Mouse (Mus musculus) limb, embryonic 15.5 days (tissue): ENCODE data around the gene N4bp2. TPM values are rescaled to one million over a fixed set of nuclear protein-coding genes. Genes with fewer than 3 reads are reported as not detected.

ENCODE experiments used
- ATAC-seq: fragments of 200-750 bp; cut with Nextera tagmentation; 2 replicates; pipeline ENCODE4 v1.8.0; 2017; ENCODE audit warnings: low read depth, moderate TSS enrichment; ENCODE audit not compliant: insufficient number of reproducible peaks, low FRiP score, low TSS enrichment
- H3K27ac ChIP-seq: fragments of 300-500 bp; sonication (generic); 2 replicates; pipeline ENCODE4 v1.5.1; 2015; ENCODE audit warnings: moderate library complexity, mild to moderate bottlenecking, inconsistent platforms
- H3K27me3 ChIP-seq: fragments of 300-500 bp; sonication (generic); 2 replicates; pipeline ENCODE4 v1.6.1; 2015; ENCODE audit warnings: inconsistent platforms
- H3K36me3 ChIP-seq: fragments of 300-500 bp; sonication (generic); 2 replicates; pipeline ENCODE4 v1.6.1; 2015; ENCODE audit warnings: inconsistent platforms
- H3K4me1 ChIP-seq: fragments of 300-500 bp; sonication (generic); 2 replicates; pipeline ENCODE4 v1.6.1; 2015; ENCODE audit warnings: inconsistent platforms
- H3K4me2 ChIP-seq: fragments of 300-500 bp; sonication (generic); 2 replicates; pipeline ENCODE4 v1.6.1; 2015; ENCODE audit warnings: mild to moderate bottlenecking, inconsistent platforms
- H3K4me3 ChIP-seq: fragments of 300-500 bp; sonication (generic); 2 replicates; pipeline ENCODE4 v1.5.1; 2015; ENCODE audit warnings: mild to moderate bottlenecking, inconsistent platforms
- H3K9ac ChIP-seq: fragments of 300-500 bp; sonication (generic); 2 replicates; pipeline ENCODE4 v1.6.1; 2015; ENCODE audit warnings: inconsistent platforms
- H3K9me3 ChIP-seq: fragments of 300-500 bp; sonication (generic); 2 replicates; pipeline ENCODE4 v1.6.1; 2016; ENCODE audit warnings: inconsistent platforms
- WGBS: fragments of 180-500 bp; shearing (Covaris S2); methylation state at CpG from one replicate; pipeline ENCODE4 v1.1.7; 2015; 5-methylcytosine and 5-hydroxymethylcytosine counted together
- polyA plus RNA-seq: library from polyadenylated mRNA; unstranded; fragments of >200 nt; fragmentation: Nextera tagmentation; extraction: Ambion mirVana; gene quantifications from 2 replicates; pipeline ENCODE4 v1.2.1, GENCODE M21; 2015

N4bp2 gene
- polyA plus RNA-seq, 1 experiment from 2014 or later: 23.0 TPM

DNA sequence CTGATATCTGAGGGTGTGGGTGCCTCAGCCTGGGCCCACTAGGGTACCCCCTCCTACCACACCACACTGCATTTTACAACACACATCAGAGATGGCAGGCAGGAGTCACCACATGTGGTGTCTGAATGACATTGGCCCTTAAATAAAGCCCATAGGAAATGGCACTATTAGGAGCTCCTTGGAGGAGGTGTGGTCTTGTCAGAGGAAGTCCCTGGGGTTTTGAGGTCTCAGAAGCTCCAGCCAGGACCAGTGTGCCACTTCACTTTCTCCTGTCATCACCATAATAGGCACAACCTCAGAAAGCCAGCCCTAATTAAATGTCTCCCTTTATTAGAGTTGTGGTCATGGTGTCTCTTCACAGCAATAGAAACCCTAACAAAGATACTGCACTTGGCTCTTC is 14.4 kb upstream of the N4bp2 start:
- Histone ChIP-seq H3K27me3 (no peaks in the 10 kb centered on the region), H3K36me3 (no peaks in the 10 kb centered on the region), H3K27ac (no peak overlapping the region), H3K4me3 (no peak overlapping the region), H3K9me3 (no peaks in the 10 kb centered on the region), H3K9ac (no peak overlapping the region), H3K4me2 (no peak overlapping the region), H3K4me1 (no peaks in the 10 kb centered on the region)
- ATAC-seq: no peak

DNA sequence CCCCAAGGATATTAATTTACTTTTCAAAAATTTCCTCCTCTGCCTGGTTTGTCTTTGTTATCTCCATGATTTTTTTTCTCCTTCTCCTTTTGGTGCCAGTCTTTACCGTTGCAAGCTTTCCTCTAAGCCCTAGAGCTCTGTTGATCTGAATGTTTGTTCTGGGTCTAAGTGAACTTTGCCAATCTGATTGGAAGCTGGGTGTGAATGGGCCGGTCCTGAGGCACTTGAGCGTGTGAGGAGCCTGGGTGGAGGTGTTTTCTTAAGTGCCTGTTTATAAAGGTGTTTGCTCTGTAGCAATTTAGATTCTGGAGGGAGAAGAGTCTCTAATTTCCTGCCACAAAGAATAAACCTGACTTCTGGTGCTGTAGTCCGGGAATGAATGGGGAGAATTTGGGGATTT is 11.3 kb upstream of the N4bp2 start:
- 26% methylated on average over 4 of the region's 4 CpGs for WGBS
- Histone ChIP-seq H3K36me3 (no peaks in the 10 kb centered on the region), H3K4me1 (no peaks in the 10 kb centered on the region), H3K9me3 (no peaks in the 10 kb centered on the region), H3K4me2 (no peak overlapping the region), H3K9ac (no peak overlapping the region), H3K27me3 (no peaks in the 10 kb centered on the region), H3K4me3 (no peak overlapping the region), H3K27ac (no peak overlapping the region)
- no peak for ATAC-seq

DNA sequence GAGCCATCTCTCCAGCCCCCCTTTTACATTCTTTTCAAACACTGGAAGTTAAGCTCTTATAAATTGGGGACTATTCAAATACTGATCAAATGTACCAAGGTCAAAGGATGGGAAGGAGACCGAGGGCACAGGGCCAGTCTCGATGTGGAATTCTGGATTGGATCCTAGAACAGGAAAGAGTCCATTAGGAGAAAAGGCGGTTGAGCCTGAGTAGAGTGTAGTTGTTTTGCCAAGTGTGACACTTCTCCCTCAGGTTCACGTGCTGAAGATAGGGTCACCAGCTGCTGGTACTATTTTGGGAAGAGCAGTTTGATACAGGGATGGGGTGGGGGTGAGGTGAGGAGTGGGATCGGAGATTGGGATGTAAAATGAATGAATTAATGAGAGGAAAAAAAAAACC is 7.5 kb upstream of the N4bp2 start:
- Histone ChIP-seq H3K9me3 (no peaks in the 10 kb centered on the region), H3K27me3 (no peaks in the 10 kb centered on the region), H3K4me1 (no peaks in the 10 kb centered on the region), H3K4me3 (no peak overlapping the region), H3K36me3 (no peaks in the 10 kb centered on the region), H3K4me2 (no peak overlapping the region), H3K9ac (no peak overlapping the region), H3K27ac (no peak overlapping the region)
- ATAC-seq: no peak
- 85% methylated on average over 5 of the region's 5 CpGs for WGBS

DNA sequence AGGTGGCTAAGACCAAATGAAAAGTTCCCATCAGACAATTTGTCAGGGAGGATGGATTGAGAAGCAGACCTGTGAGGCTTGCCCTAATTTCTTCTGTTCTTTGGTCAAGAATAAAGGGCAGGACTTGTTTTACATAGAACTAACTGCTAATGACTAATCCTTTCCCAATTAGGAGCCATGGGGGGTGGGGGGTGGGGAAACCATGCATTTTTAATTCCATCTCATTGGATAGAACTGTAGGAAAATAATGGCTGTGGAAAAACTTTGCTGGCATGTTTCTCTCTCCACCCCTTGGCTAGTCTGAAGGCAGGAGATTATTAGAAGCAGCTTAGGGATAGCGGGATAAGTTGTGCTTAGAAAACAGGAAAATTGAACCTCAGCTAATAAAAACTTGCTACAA is 6.2 kb upstream of the N4bp2 start:
- Histone ChIP-seq H3K27me3 (no peaks in the 10 kb centered on the region), H3K4me3 (no peak overlapping the region), H3K9ac (no peak overlapping the region), H3K36me3 (no peaks in the 10 kb centered on the region), H3K27ac (0 out of 2 replicates have a peak overlapping the region, but pooled peaks have one; percentile 47), H3K4me1 (peaks cover 3% of the 10 kb centered on the region; the same call in 1 of the 2 replicates), H3K9me3 (no peaks in the 10 kb centered on the region), H3K4me2 (no peak overlapping the region)
- 61% methylated on average over 1 of the region's 1 CpGs for WGBS
- ATAC-seq: no peak

DNA sequence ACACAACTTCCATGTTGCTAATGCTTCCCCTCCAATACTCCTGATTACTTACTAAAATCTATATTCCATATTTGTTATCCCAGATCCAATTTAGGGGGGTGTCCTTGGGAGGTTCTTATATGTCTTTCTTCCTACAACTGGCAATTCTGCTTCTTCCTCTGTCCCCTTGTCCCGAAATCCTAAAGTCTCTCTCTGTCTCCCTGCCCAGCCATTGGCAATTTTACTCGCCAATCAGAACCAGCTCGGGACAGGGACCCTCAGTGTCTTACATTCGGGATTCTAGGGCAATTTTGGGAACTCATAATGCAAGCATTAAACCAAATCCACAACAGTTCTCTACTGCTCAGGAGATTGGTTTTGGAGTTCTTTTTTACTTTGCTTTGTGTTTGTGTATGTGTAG is 3.3 kb upstream of the N4bp2 start:
- H3K9ac ChIP-seq: no peak overlapping the region
- peaks cover 3% of the 10 kb centered on the region; the same call in 1 of the 2 replicates for H3K4me1 ChIP-seq
- no peaks in the 10 kb centered on the region for H3K27me3 ChIP-seq
- ATAC-seq: no peak
- H3K36me3 ChIP-seq: no peaks in the 10 kb centered on the region
- no peak overlapping the region for H3K4me3 ChIP-seq
- H3K4me2 ChIP-seq: no peak overlapping the region
- 92% methylated on average over 4 of the region's 4 CpGs for WGBS
- no peaks in the 10 kb centered on the region for H3K9me3 ChIP-seq
- no peak overlapping the region for H3K27ac ChIP-seq

DNA sequence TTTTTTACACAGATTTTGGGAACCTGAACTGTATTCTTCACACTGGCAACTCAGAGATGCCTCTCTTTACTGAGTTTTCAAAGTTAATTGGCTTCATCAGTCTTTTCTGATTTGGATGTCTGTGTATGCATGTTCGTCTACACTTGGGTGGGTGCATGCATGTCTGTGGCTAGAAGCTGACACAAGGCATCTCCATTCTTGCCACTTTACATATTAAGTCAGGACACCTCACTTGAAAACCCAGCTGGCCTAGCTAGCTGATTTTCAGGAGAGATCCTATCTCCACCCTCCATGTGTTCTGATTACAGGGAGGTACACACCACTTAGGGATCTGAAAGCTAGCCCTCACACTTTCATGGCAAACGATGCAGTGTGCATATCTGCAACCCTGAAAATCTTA is 2.7 kb upstream of the N4bp2 start:
- Histone ChIP-seq H3K4me1 (peaks cover 8% of the 10 kb centered on the region; the same call in 1 of the 2 replicates), H3K27ac (no peak overlapping the region), H3K27me3 (no peaks in the 10 kb centered on the region), H3K9me3 (no peaks in the 10 kb centered on the region), H3K9ac (no peak overlapping the region), H3K36me3 (no peaks in the 10 kb centered on the region), H3K4me3 (no peak overlapping the region), H3K4me2 (no peak overlapping the region)
- no peak for ATAC-seq
- 86% methylated on average over 2 of the region's 2 CpGs for WGBS

DNA sequence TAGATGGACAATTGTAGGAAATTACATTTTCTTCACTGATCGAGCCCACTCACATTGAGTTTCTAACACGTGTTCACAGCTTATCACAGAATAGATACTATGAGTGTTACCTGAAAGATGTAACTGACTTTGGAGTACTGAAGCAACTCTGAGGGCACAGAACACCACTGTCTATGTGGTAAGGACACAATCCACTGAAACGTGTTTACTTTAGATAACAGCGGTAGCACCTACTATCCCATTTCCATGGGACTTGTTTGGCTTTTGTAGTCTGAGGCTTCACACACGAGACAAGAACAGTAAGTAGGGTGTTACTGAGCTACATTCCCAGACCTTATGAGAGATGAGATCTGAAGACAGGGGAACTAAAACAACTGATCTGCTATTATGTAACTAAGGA is 2.3 kb upstream of the N4bp2 start:
- no peak for ATAC-seq
- H3K36me3 ChIP-seq: no peaks in the 10 kb centered on the region
- 78% methylated on average over 5 of the region's 5 CpGs for WGBS
- H3K9ac ChIP-seq: no peak overlapping the region
- no peak overlapping the region for H3K27ac ChIP-seq
- peaks cover 9% of the 10 kb centered on the region; the same call in 1 of the 2 replicates for H3K4me1 ChIP-seq
- H3K9me3 ChIP-seq: no peaks in the 10 kb centered on the region
- no peak overlapping the region for H3K4me2 ChIP-seq
- H3K4me3 ChIP-seq: no peak overlapping the region
- no peaks in the 10 kb centered on the region for H3K27me3 ChIP-seq

DNA sequence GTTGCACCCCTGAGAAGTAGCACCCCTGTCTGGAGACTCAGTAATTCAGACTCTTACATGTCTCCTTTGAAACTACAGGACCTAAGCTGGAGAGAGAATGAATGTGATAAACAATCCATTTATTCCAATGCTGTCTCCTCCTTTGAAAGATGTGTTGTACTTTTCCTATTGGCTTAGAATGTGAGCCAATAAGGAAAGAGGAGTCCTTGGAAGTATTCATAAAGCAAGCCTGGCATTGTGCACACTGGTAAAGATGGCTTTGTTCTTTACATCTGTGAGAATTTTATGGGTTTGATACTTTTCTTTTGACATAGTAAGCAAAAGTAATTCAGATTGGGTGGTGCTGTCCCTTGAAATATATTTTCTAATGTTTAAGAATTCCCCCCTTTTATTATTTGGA is 1.4 kb upstream of the N4bp2 start:
- no peaks in the 10 kb centered on the region for H3K36me3 ChIP-seq
- H3K9ac ChIP-seq: no peak overlapping the region
- no peak overlapping the region for H3K4me2 ChIP-seq
- no peak for ATAC-seq
- H3K27ac ChIP-seq: no peak overlapping the region
- peaks cover 9% of the 10 kb centered on the region; the same call in 1 of the 2 replicates for H3K4me1 ChIP-seq
- no peaks in the 10 kb centered on the region for H3K27me3 ChIP-seq
- no peaks in the 10 kb centered on the region for H3K9me3 ChIP-seq
- H3K4me3 ChIP-seq: no peak overlapping the region

DNA sequence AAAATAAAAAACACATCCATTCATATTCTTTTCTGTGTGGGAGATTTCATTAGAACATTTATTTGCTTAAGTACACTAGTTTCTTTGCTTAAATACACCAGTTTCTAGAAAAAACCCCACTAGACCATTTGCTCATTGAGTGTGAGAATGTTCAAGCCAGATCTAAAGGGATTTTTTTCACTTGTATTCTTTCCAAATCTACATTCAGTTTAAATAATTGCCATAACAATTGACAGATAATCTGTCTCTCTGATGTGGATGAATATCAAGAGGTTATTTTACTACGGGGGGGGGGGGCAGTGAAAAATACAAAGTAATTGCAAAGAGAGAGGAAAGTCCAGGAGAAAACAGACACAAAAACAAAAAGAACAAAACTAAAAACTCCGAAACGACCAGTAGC is 635 bp upstream of the N4bp2 start:
- no peaks in the 10 kb centered on the region for H3K9me3 ChIP-seq
- H3K9ac ChIP-seq: peak overlapping the region; percentile 98
- peak overlapping the region; percentile 72 for H3K4me2 ChIP-seq
- H3K4me1 ChIP-seq: peaks cover 9% of the 10 kb centered on the region; the same call in 1 of the 2 replicates
- H3K36me3 ChIP-seq: no peaks in the 10 kb centered on the region
- peak overlapping the region; percentile 86 for H3K4me3 ChIP-seq
- WGBS: 1% methylated on average over 3 of the region's 3 CpGs
- peak overlapping the region; percentile 100 for H3K27ac ChIP-seq
- ATAC-seq: no peak
- H3K27me3 ChIP-seq: no peaks in the 10 kb centered on the region

DNA sequence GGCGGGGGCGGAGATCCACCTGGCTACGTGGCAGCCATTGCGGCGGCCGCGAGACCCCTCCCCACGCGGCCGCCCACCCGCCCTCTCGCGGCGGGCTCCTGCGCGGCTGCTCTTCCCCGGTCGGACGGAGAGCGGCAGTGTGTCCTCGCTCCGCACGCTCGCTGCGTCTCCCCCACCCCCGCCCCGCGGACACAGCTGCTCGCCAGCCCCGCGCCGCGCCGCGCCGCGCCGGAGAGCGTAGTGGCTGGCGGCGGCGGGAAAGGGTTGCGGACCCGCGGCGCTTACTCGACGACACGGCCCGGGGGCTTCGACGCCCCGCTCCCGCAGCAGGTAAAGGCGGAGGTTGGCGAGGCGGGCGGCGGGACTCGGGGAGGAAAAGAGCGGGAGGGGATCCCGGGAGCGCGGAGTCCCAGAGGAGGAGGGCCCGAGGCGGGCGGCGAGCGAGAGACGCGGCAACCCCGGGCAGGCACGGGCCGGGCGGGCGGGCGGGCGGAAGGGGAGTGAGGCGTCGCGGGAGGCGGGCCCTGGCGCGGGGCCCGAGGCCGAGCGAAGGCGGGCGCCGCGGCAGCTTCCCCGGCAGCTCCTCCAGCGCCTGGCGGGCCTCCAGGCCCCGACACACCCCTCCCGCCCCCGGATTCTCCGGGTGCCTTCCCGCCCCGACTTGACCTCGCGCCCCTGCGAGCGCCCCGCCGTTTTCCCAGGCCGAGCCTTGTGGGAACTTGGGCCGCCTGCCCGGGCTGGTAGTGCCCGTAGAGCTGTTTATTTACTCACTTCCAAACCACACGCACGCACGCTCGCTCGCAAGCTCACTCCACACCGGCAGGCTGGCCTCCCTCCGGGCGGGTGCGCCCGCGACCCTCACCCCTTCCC is 830 bp downstream of the N4bp2 start:
- Histone ChIP-seq H3K27me3 (no peaks in the 10 kb centered on the region), H3K36me3 (no peaks in the 10 kb centered on the region), H3K27ac (peak overlapping the region; percentile 100), H3K9me3 (no peaks in the 10 kb centered on the region), H3K4me2 (peak overlapping the region; percentile 72), H3K9ac (peak overlapping the region; percentile 98), H3K4me3 (peak overlapping the region; percentile 86), H3K4me1 (peaks cover 9% of the 10 kb centered on the region; the same call in 1 of the 2 replicates)
- WGBS: under 1% methylated on average over 82 of the region's 121 CpGs
- peak; percentile 89 for ATAC-seq

DNA sequence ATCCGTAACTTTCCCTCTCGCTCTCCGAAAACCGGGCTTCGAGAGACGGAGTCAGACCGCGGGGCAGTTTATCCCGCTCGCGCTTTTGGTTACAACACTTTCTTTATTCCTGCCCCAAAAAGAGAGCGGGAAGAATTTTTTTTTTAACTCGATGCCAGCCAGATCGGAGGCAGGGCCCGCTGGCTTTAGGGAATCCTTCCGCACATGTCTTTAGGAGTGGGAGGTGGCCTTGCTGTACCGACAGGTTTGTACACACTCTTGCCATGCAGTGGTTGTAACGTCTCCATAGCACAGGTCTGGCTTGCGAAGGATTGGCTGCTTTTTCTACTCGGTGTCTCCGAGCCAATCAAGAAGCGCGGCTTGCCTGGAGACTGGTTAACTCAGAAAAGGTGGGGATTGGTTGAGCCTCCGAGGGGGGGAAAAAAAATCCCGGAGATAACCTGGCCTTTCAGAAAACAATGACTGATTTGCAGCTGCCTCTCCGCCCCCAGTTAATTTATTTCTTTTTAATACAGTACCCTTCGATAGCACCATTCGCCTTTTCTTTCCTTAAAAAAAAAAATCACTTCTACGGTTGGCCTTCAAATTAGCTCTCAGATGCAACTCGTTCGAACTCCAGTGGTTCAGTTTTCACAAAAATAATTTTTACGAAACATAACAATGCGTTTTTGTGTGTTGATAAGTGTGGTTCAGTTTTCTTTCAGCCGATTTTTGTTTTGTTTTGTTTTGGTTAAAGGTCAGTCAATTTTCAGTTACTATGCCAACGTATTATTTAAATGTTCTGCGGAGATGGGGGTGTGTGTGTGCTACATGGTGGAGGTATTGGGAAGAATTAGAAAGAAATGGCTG is 1.7 kb downstream of the N4bp2 start:
- H3K4me1 ChIP-seq: peaks cover 9% of the 10 kb centered on the region; the same call in 1 of the 2 replicates
- peak overlapping the region; percentile 100 for H3K27ac ChIP-seq
- ATAC-seq: peak; percentile 80
- 4% methylated on average over 36 of the region's 36 CpGs for WGBS
- H3K4me3 ChIP-seq: peak overlapping the region; percentile 86
- no peaks in the 10 kb centered on the region for H3K27me3 ChIP-seq
- no peaks in the 10 kb centered on the region for H3K9me3 ChIP-seq
- H3K9ac ChIP-seq: peak overlapping the region; percentile 98
- peak overlapping the region; percentile 72 for H3K4me2 ChIP-seq
- H3K36me3 ChIP-seq: no peaks in the 10 kb centered on the region

DNA sequence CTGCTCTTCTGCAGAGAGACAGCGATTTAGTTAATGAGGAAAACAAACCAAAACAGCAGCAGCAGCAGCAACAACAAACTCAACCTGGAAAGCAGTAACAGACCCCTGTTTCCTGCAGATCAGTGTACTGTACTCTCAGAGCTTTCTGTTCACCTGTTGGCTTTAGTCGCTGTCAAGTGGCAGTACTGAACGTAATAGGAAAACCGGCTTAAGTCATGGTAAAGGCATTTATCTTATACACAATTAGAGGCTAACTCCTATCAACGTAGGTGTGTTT is 2.3 kb downstream of the N4bp2 start:
- Histone ChIP-seq H3K36me3 (no peaks in the 10 kb centered on the region), H3K9ac (no peak overlapping the region), H3K4me2 (peak overlapping the region; percentile 72), H3K4me3 (peak overlapping the region; percentile 86), H3K9me3 (no peaks in the 10 kb centered on the region), H3K27me3 (no peaks in the 10 kb centered on the region), H3K27ac (peak overlapping the region; percentile 100; the same call in 1 of the 2 replicates), H3K4me1 (peaks cover 9% of the 10 kb centered on the region; the same call in 1 of the 2 replicates)
- ATAC-seq: no peak
- WGBS: 47% methylated on average over 5 of the region's 5 CpGs
